Mouse (Mus musculus) gastrocnemius, postnatal 4 days (tissue): ENCODE data around the gene Pdha1. TPM values are rescaled to one million over a fixed set of nuclear protein-coding genes. Genes with fewer than 3 reads are reported as not detected.

Experiments
- total RNA-seq, 2 experiments: library from RNA; stranded (reverse); gene quantifications; 2 replicates each; pipeline ENCODE4 v1.2.3; 2021

Gene Pdha1
- total RNA-seq, 2 experiments from 2014 or later, result 287 to 295 TPM

Other genes starting within 250 kb of the Pdha1 start
- under 1 TPM; 0.25 to 0.26 TPM for gene Map3k15, start 150.0 kb downstream of the Pdha1 start, total RNA-seq